Mouse (Mus musculus): ENCODE measurements around the gene Nol9. TPM values are rescaled to one million over a fixed set of nuclear protein-coding genes. Genes with fewer than 3 reads are reported as not detected.

Gene Nol9
- polyA plus RNA-seq, 1 experiment from 2014 or later, result 9.7 TPM

DNA sequence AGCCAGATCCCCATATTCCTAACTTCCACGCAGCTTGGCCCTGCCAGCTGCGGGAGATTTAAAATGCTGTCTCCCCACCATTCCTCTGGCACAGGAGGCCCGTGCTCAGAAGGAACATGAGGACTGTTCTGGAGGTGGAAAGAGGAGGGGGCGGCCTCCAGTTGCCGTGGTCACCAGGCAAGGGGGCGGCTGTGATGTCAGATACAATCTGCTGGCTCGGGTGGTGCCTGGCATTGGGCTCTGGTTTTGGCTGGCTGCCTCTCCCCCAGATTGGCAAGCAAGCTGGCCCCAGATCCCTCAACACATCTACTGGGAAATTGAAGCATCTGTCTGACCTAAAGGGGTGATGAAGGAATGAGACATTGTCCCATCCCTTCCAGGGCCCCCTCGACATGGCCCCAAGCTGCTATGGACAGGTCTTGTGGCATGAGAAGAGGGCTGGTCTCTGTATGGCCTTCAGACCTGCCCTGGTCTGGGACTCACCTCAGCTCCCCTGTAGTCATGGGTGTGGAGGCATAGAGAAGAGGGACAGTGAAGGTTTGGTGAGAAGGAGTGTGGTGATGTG is 49.5 kb downstream of the Nol9 start:
- H3K4me2 ChIP-seq (replicated peaks; ENCODE audit: low read depth), result peak overlapping the region; percentile 84

GRCm38 (mm10) chr4:152090191-152090590 is 51.1 kb downstream of the Nol9 start:
- H3K36me3 ChIP-seq (ENCODE audit: control insufficient read depth, insufficient read depth), result peaks cover 3% of the 10 kb centered on the region; the same call in 1 of the 2 replicates
- H3K27ac ChIP-seq (ENCODE audit: low read depth, low read length), result no peak overlapping the region
- H3K4me2 ChIP-seq (replicated peaks; ENCODE audit: low read depth), result peak overlapping the region; percentile 84; the same call in 1 of the 2 replicates
- no peak for TF ChIP-seq CTCF (IDR thresholded peaks at IDR 0.05; ENCODE audit: low read depth)
- H3K4me1 ChIP-seq (replicated peaks; ENCODE audit: control insufficient read depth, insufficient read depth, low read length), result peaks cover 7% of the 10 kb centered on the region
- H3K27me3 ChIP-seq (replicated peaks; ENCODE audit: control insufficient read depth, insufficient read depth, low read length), result no peaks in the 10 kb centered on the region
- no peak overlapping the region for H3K9ac ChIP-seq (ENCODE audit: low read depth, low read length)
- no peak overlapping the region for H3K4me3 ChIP-seq (ENCODE audit: low read depth, low read length)
- H3K9me3 ChIP-seq (ENCODE audit: control insufficient read depth), result no peaks in the 10 kb centered on the region
- no peak for ATAC-seq
- 75% methylated on average over 9 of the region's 9 CpGs for whole genome bisulfite sequencing

More for the DNA sequence above, 49.5 kb downstream of the Nol9 start:
- WGBS, result 70% methylated on average over 8 of the region's 8 CpGs
- ATAC-seq, result no peak
- H3K9me3 ChIP-seq (ENCODE audit: control insufficient read depth), result no peaks in the 10 kb centered on the region
- no peak overlapping the region for H3K9ac ChIP-seq (ENCODE audit: low read depth, low read length)
- peaks cover 3% of the 10 kb centered on the region; the same call in 1 of the 2 replicates for H3K36me3 ChIP-seq (ENCODE audit: control insufficient read depth, insufficient read depth)
- peak overlapping the region; percentile 16 for H3K27ac ChIP-seq (ENCODE audit: low read depth, low read length)
- no peak overlapping the region for H3K4me3 ChIP-seq (ENCODE audit: low read depth, low read length)
- H3K4me1 ChIP-seq (replicated peaks; ENCODE audit: control insufficient read depth, insufficient read depth, low read length), result peaks cover 7% of the 10 kb centered on the region
- H3K27me3 ChIP-seq (replicated peaks; ENCODE audit: control insufficient read depth, insufficient read depth, low read length), result no peaks in the 10 kb centered on the region
- TF ChIP-seq CTCF (IDR thresholded peaks at IDR 0.05; ENCODE audit: low read depth), result no peak

DNA sequence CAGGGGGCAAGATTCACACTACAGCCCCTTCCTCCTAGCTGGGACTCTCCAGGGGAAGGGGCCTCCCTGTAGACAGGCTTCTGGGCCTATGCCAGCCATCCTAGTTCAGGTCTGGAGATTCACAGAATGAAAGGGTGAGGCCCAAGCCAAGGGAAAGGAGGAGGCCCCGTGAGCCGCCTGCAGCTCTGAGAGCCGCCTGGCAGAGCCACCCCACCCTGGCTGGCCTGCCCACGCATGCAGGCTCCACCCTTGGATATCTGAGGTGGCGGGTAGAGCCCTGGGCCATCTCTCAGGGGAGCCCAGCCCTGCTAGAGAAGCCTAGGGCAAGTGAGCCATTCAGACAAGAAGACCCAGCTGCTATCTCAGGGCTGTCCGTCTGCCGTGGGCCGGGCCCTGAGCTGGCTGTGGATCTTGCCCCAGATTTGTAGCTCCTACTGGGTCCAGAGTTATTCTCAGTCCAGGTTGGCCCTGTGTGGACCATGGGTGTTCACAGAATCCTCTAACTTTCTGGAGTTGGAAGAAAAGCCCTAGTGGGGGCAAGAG is 53.7 kb downstream of the Nol9 start:
- 47% methylated on average over 8 of the region's 8 CpGs for WGBS
- Histone ChIP-seq H3K27me3 (replicated peaks; ENCODE audit: control insufficient read depth, insufficient read depth, low read length) (no peaks in the 10 kb centered on the region), H3K36me3 (ENCODE audit: control insufficient read depth, insufficient read depth) (peaks cover 3% of the 10 kb centered on the region; the same call in 1 of the 2 replicates), H3K4me3 (ENCODE audit: low read depth, low read length) (no peak overlapping the region), H3K9me3 (ENCODE audit: control insufficient read depth) (no peaks in the 10 kb centered on the region), H3K4me2 (replicated peaks; ENCODE audit: low read depth) (0 out of 2 replicates have a peak overlapping the region, but pooled peaks have one; percentile 17), H3K4me1 (replicated peaks; ENCODE audit: control insufficient read depth, insufficient read depth, low read length) (peaks cover under 1% of the 10 kb centered on the region; the same call in 1 of the 2 replicates), H3K9ac (ENCODE audit: low read depth, low read length) (no peak overlapping the region), H3K27ac (ENCODE audit: low read depth, low read length) (no peak overlapping the region)
- no peak for TF ChIP-seq CTCF (IDR thresholded peaks at IDR 0.05; ENCODE audit: low read depth)
- no peak for ATAC-seq

GRCm38 (mm10) chr4:152094233-152094632 is 55.1 kb downstream of the Nol9 start:
- H3K9me3 ChIP-seq (ENCODE audit: control insufficient read depth), result no peaks in the 10 kb centered on the region
- WGBS, result 94% methylated on average over 12 of the region's 12 CpGs
- TF ChIP-seq CTCF (IDR thresholded peaks at IDR 0.05; ENCODE audit: low read depth), result no peak

GRCm38 (mm10) chr4:152095937-152096910 is 57.1 kb downstream of the Nol9 start:
- no peaks in the 10 kb centered on the region; the same call in 1 of the 2 replicates for H3K4me1 ChIP-seq (replicated peaks; ENCODE audit: control insufficient read depth, insufficient read depth, low read length)
- TF ChIP-seq CTCF (IDR thresholded peaks at IDR 0.05; ENCODE audit: low read depth), result peak; percentile 92
- H3K27ac ChIP-seq (ENCODE audit: low read depth, low read length), result peak overlapping the region; percentile 60; the same call in 1 of the 2 replicates
- 33% methylated on average over 27 of the region's 27 CpGs for WGBS
- no peaks in the 10 kb centered on the region for H3K27me3 ChIP-seq (replicated peaks; ENCODE audit: control insufficient read depth, insufficient read depth, low read length)
- no peaks in the 10 kb centered on the region for H3K9me3 ChIP-seq (ENCODE audit: control insufficient read depth)
- peak; percentile 41; the same call in 1 of the 2 replicates for ATAC-seq
- peaks cover 3% of the 10 kb centered on the region; the same call in 1 of the 2 replicates for H3K36me3 ChIP-seq (ENCODE audit: control insufficient read depth, insufficient read depth)
- H3K4me2 ChIP-seq (replicated peaks; ENCODE audit: low read depth), result peak overlapping the region; percentile 27
- 0 out of 2 replicates have a peak overlapping the region, but pooled peaks have one; percentile 11 for H3K9ac ChIP-seq (ENCODE audit: low read depth, low read length)
- peak overlapping the region; percentile 17 for H3K4me3 ChIP-seq (ENCODE audit: low read depth, low read length)

More at GRCm38 (mm10) chr4:152094233-152094632, 55.1 kb downstream of the Nol9 start:
- H3K9ac ChIP-seq (ENCODE audit: low read depth, low read length), result no peak overlapping the region
- no peaks in the 10 kb centered on the region; the same call in 1 of the 2 replicates for H3K4me1 ChIP-seq (replicated peaks; ENCODE audit: control insufficient read depth, insufficient read depth, low read length)
- ATAC-seq, result no peak
- peaks cover 3% of the 10 kb centered on the region; the same call in 1 of the 2 replicates for H3K36me3 ChIP-seq (ENCODE audit: control insufficient read depth, insufficient read depth)
- H3K4me3 ChIP-seq (ENCODE audit: low read depth, low read length), result no peak overlapping the region
- no peaks in the 10 kb centered on the region for H3K27me3 ChIP-seq (replicated peaks; ENCODE audit: control insufficient read depth, insufficient read depth, low read length)
- H3K4me2 ChIP-seq (replicated peaks; ENCODE audit: low read depth), result no peak overlapping the region
- no peak overlapping the region for H3K27ac ChIP-seq (ENCODE audit: low read depth, low read length)
